Mouse (Mus musculus) hindbrain, embryonic 10.5 days (tissue): ENCODE measurements around the gene Myh9. TPM values are rescaled to one million over a fixed set of nuclear protein-coding genes. Genes with fewer than 3 reads are reported as not detected.
"Not testable (repeated sequence)": the region's sequence is repeated elsewhere in the genome, so short reads cannot be mapped to it uniquely, and the experiment has no call there.

Source experiments
- DNase-seq: peaks from one replicate; pipeline ENCODE4 v3.0.0-alpha.2; 2017; ENCODE audit warnings: low spot score
- H3K27ac ChIP-seq: fragments of 300-500 bp; sonication (generic); 2 replicates; pipeline ENCODE4 v1.5.1; 2016; ENCODE audit warnings: mild to moderate bottlenecking, moderate library complexity
- H3K27me3 ChIP-seq: fragments of 300-500 bp; sonication (generic); 2 replicates; pipeline ENCODE4 v1.6.1; 2016; ENCODE audit warnings: mild to moderate bottlenecking; ENCODE audit not compliant: poor library complexity, insufficient read depth, severe bottlenecking
- H3K36me3 ChIP-seq: fragments of 300-500 bp; sonication (generic); 2 replicates; pipeline ENCODE4 v1.6.1; 2016; ENCODE audit warnings: mild to moderate bottlenecking, moderate library complexity
- H3K4me1 ChIP-seq: fragments of 300-500 bp; sonication (generic); replicated peaks from 2 replicates; pipeline ENCODE4 v1.6.1; 2016; ENCODE audit warnings: mild to moderate bottlenecking
- H3K4me3 ChIP-seq: fragments of 300-500 bp; sonication (generic); 2 replicates; pipeline ENCODE4 v1.5.1; 2016; ENCODE audit warnings: mild to moderate bottlenecking, moderate library complexity
- H3K9me3 ChIP-seq: fragments of 300-500 bp; sonication (generic); 2 replicates; pipeline ENCODE4 v1.6.1; 2016; ENCODE audit warnings: mild to moderate bottlenecking, moderate library complexity
- WGBS: fragments of 180-500 bp; shearing (Covaris S2); methylation state at CpG from one replicate; pipeline ENCODE4 v1.1.7; 2016; 5-methylcytosine and 5-hydroxymethylcytosine counted together
- polyA plus RNA-seq: library from polyadenylated mRNA; unstranded; fragments of >200 nt; fragmentation: Nextera tagmentation; extraction: Ambion mirVana; gene quantifications from 2 replicates; pipeline ENCODE4 v1.2.1, GENCODE M21; 2016

The Myh9 gene
- polyA plus RNA-seq, 1 experiment from 2014 or later, result 32.7 TPM

- Histone ChIP-seq H3K36me3 (no peaks in the 10 kb centered on the region), H3K9me3 (no peaks in the 10 kb centered on the region), H3K4me1 (0 out of 2 replicates have a peak, but pooled peaks cover 3% of the 10 kb centered on the region), H3K27me3 (no peaks in the 10 kb centered on the region), H3K4me3 (no peak overlapping the region), H3K27ac (no peak overlapping the region)
- 86% methylated on average over 5 of the region's 5 CpGs for WGBS
- DNase-seq, result no peak
Observed at GRCm38 (mm10) chr15:77731605-77732004, 110.4 kb downstream of the Myh9 start.

- DNase-seq, H3K4me1 ChIP-seq, H3K27ac ChIP-seq, H3K9me3 ChIP-seq, H3K27me3 ChIP-seq, H3K4me3 ChIP-seq, H3K36me3 ChIP-seq: not testable (repeated sequence)
- 85% methylated on average over 1 of the region's 4 CpGs for WGBS
Observed at GRCm38 (mm10) chr15:77728739-77729138, 113.2 kb downstream of the Myh9 start, which contains the start of gene Apol9b. Apol9b (plus strand) TSS chr15:77729039.

- 88% methylated on average over 3 of the region's 3 CpGs for WGBS
- not testable (repeated sequence) for DNase-seq, H3K4me1 ChIP-seq, H3K27ac ChIP-seq, H3K36me3 ChIP-seq, H3K27me3 ChIP-seq, H3K9me3 ChIP-seq, H3K4me3 ChIP-seq
Observed at GRCm38 (mm10) chr15:77727745-77728144, 114.2 kb downstream of the Myh9 start.

- H3K9me3 ChIP-seq, H3K4me1 ChIP-seq, H3K27ac ChIP-seq, H3K27me3 ChIP-seq, H3K4me3 ChIP-seq, DNase-seq, H3K36me3 ChIP-seq: not testable (repeated sequence)
- 14% methylated on average over 3 of the region's 3 CpGs for WGBS
Observed at GRCm38 (mm10) chr15:77727139-77727538, 114.8 kb downstream of the Myh9 start.

GRCm38 (mm10) chr15:77725393-77726020, 116.5 kb downstream of the Myh9 start:
- not testable (repeated sequence) for H3K27me3 ChIP-seq, DNase-seq, H3K4me3 ChIP-seq, H3K9me3 ChIP-seq, H3K36me3 ChIP-seq, H3K4me1 ChIP-seq, H3K27ac ChIP-seq
- WGBS, result 85% methylated on average over 6 of the region's 6 CpGs

- H3K27ac ChIP-seq, H3K27me3 ChIP-seq, H3K4me1 ChIP-seq, DNase-seq, H3K4me3 ChIP-seq, H3K9me3 ChIP-seq, H3K36me3 ChIP-seq: not testable (repeated sequence)
- 34% methylated on average over 4 of the region's 10 CpGs for WGBS
Observed at GRCm38 (mm10) chr15:77724208-77724911, 117.6 kb downstream of the Myh9 start.

GRCm38 (mm10) chr15:77721509-77721908, 120.5 kb downstream of the Myh9 start:
- H3K4me3 ChIP-seq, H3K4me1 ChIP-seq, H3K27me3 ChIP-seq, DNase-seq, H3K27ac ChIP-seq, H3K36me3 ChIP-seq, H3K9me3 ChIP-seq: not testable (repeated sequence)
- WGBS, result no CpG with 5 or more reads among the region's 3 CpGs

GRCm38 (mm10) chr15:77718240-77718639, 123.7 kb downstream of the Myh9 start:
- H3K36me3 ChIP-seq, H3K27ac ChIP-seq, DNase-seq, H3K27me3 ChIP-seq, H3K4me1 ChIP-seq, H3K9me3 ChIP-seq, H3K4me3 ChIP-seq: not testable (repeated sequence)
- 90% methylated on average over 5 of the region's 6 CpGs for WGBS

Other genes with a start within 250 kb of the Myh9 start
- not detected in 2 replicates for gene Apol10b, start 246.1 kb downstream of the Myh9 start, polyA plus RNA-seq
- not detected in 2 replicates for gene Gm36245, start 242.9 kb downstream of the Myh9 start, polyA plus RNA-seq
- not detected in 2 replicates for gene Apol11b, start 198.9 kb downstream of the Myh9 start, polyA plus RNA-seq
- gene Apol7e, start 143.3 kb downstream of the Myh9 start, polyA plus RNA-seq, result not detected in 2 replicates
- not detected in 2 replicates for gene Apol9b, start 113.1 kb downstream of the Myh9 start, polyA plus RNA-seq
- gene Apol8, start 85.2 kb downstream of the Myh9 start, polyA plus RNA-seq, result 0.14 and 0.20 TPM in 2 replicates
- gene Txn2, start 86.8 kb upstream of the Myh9 start, polyA plus RNA-seq, result 286 and 294 TPM in 2 replicates
- 5.5 and 5.9 TPM in 2 replicates for gene Foxred2, start 114.5 kb upstream of the Myh9 start, polyA plus RNA-seq
- 241 and 255 TPM in 2 replicates for gene Eif3d, start 128.6 kb upstream of the Myh9 start, polyA plus RNA-seq